Mouse (Mus musculus) CH12.LX (cell line): ENCODE measurements around the gene Exoc6. TPM values are rescaled to one million over a fixed set of nuclear protein-coding genes. Genes with fewer than 3 reads are reported as not detected.

Experiments
- DNase-seq: peaks from one replicate; pipeline ENCODE4 v3.0.0-alpha.2; 2013; ENCODE audit errors: extremely low read depth
- H3K27ac ChIP-seq: 2 replicates; pipeline ENCODE4 v1.5.1; 2012; ENCODE audit warnings: low read depth, mild to moderate bottlenecking, control low read depth, moderate library complexity; ENCODE audit not compliant: insufficient read depth
- H3K27me3 ChIP-seq: replicated peaks from 2 replicates; pipeline ENCODE3; 2012; ENCODE audit warnings: inconsistent platforms
- H3K36me3 ChIP-seq, 2 experiments: replicated peaks in 1 of 2; 2 replicates each; pipeline versions ENCODE3 to v1.6.1; 2012; ENCODE audit warnings: inconsistent platforms in 1 of 2, low read length in 1 of 2, mild to moderate bottlenecking in 1 of 2, mixed read lengths in 1 of 2, moderate library complexity in 1 of 2; ENCODE audit not compliant: control insufficient read depth in 1 of 2, insufficient read depth in 1 of 2
- H3K4me1 ChIP-seq, 2 experiments: 2 replicates each; pipeline ENCODE4 v1.6.1; 2012; ENCODE audit warnings: inconsistent platforms in 1 of 2, moderate library complexity in 1 of 2; ENCODE audit not compliant: insufficient read depth in 2 of 2, control insufficient read depth in 1 of 2
- H3K4me2 ChIP-seq: 2 replicates; pipeline ENCODE4 v1.6.1; 2012; ENCODE audit warnings: low read depth, mild to moderate bottlenecking, control low read depth; ENCODE audit not compliant: poor library complexity, insufficient read depth, severe bottlenecking
- H3K4me3 ChIP-seq, 3 experiments: fragments of 150-350 bp in 1 of 3; sonication (generic) in 1 of 3; replicated peaks in 1 of 3; 2 replicates each; pipeline versions ENCODE3 to v1.5.1; 2011 to 2012; ENCODE audit warnings: low read depth in 2 of 3, low read length in 2 of 3, mild to moderate bottlenecking in 2 of 3, moderate library complexity in 2 of 3, control low read depth in 1 of 3, improper control_type of control experiment in 1 of 3, inconsistent platforms in 1 of 3, mixed read lengths in 1 of 3; ENCODE audit not compliant: poor library complexity in 1 of 3
- H3K79me2 ChIP-seq: replicated peaks from 2 replicates; pipeline ENCODE4 v1.6.1; 2012; ENCODE audit warnings: mild to moderate bottlenecking, moderate library complexity; ENCODE audit not compliant: control insufficient read depth, poor library complexity, insufficient read depth, severe bottlenecking; ENCODE audit errors: extremely low read depth
- H3K9ac ChIP-seq: 2 replicates; pipeline ENCODE4 v1.6.1; 2012; ENCODE audit warnings: low read depth, mild to moderate bottlenecking, control low read depth, moderate library complexity; ENCODE audit not compliant: insufficient read depth
- H3K9me3 ChIP-seq: replicated peaks from 2 replicates; pipeline ENCODE3; 2012; ENCODE audit warnings: low read length, inconsistent platforms, mixed read lengths
- BHLHE40 ChIP-seq: IDR thresholded peaks from 2 replicates; pipeline ENCODE4 v1.6.1; 2011; ENCODE audit warnings: mild to moderate bottlenecking, low read depth, low read length, improper control_type of control experiment
- CHD1 ChIP-seq: IDR thresholded peaks from 2 replicates; pipeline ENCODE4 v1.6.1; 2012; ENCODE audit warnings: low read depth, low read length, improper control_type of control experiment, inconsistent platforms
- ETS1 ChIP-seq: conservative IDR thresholded peaks from 2 replicates; pipeline ENCODE4 v1.6.1; 2012; ENCODE audit warnings: low read depth, mild to moderate bottlenecking, inconsistent platforms, low read length, improper control_type of control experiment, moderate library complexity
- MEF2A ChIP-seq: IDR thresholded peaks from 2 replicates; pipeline ENCODE4 v1.6.1; 2014; ENCODE audit warnings: low read depth, mild to moderate bottlenecking, inconsistent platforms, low read length, improper control_type of control experiment, borderline replicate concordance
- MYC ChIP-seq: IDR thresholded peaks from 2 replicates; pipeline ENCODE4 v1.6.1; 2011; ENCODE audit warnings: low read depth, mild to moderate bottlenecking, improper control_type of control experiment, low read length
- RAD21 ChIP-seq: IDR thresholded peaks from 2 replicates; pipeline ENCODE4 v1.6.1; 2011; ENCODE audit warnings: low read depth, mild to moderate bottlenecking, low read length, improper control_type of control experiment, moderate library complexity
- RCOR1 ChIP-seq: conservative IDR thresholded peaks from 2 replicates; pipeline ENCODE4 v1.6.1; 2012; ENCODE audit warnings: low read depth, mild to moderate bottlenecking, inconsistent platforms, low read length, improper control_type of control experiment
- SMC3 ChIP-seq: IDR thresholded peaks from 2 replicates; pipeline ENCODE4 v1.6.1; 2011; ENCODE audit warnings: low read depth, low read length, improper control_type of control experiment
- TCF12 ChIP-seq: IDR thresholded peaks from 2 replicates; pipeline ENCODE4 v1.6.1; 2014; ENCODE audit warnings: low read depth, mild to moderate bottlenecking, inconsistent platforms, low read length, improper control_type of control experiment
- USF2 ChIP-seq: conservative IDR thresholded peaks from 2 replicates; pipeline ENCODE4 v1.6.1; 2011; ENCODE audit warnings: low read depth, low read length, improper control_type of control experiment
- ZKSCAN1 ChIP-seq: IDR thresholded peaks from 2 replicates; pipeline ENCODE4 v1.6.1; 2012; ENCODE audit warnings: low read depth, inconsistent platforms, low read length, improper control_type of control experiment, borderline replicate concordance
- ZNF384 ChIP-seq: IDR thresholded peaks from 2 replicates; pipeline ENCODE4 v1.6.1; 2012; ENCODE audit warnings: low read depth, low read length, improper control_type of control experiment, inconsistent platforms
- dilution Hi-C: fragments of 300-500 bp; cut with MboI; formaldehyde crosslinking; loops from 2 replicates; pipeline ENCODE4 v1.14.3; 2020; ENCODE audit warnings: low sequenced_read_pairs; ENCODE audit not compliant: extremely low pct_unique_long_range_greater_than_20kb, extremely low pct_ligation_motif_present
- in situ Hi-C: fragments of 300-500 bp; cut with MboI; formaldehyde crosslinking; loops from 3 replicates; pipeline ENCODE4 v1.14.3; 2019; ENCODE audit warnings: low sequenced_read_pairs, low pct_ligation_motif_present, low pct_unique_long_range_greater_than_20kb, mixed read lengths
- polyA plus RNA-seq: library from polyadenylated mRNA; unstranded; fragments of >175 nt; gene quantifications from 2 replicates; pipeline ENCODE4 v1.2.1, GENCODE M21; 2012; ENCODE audit warnings: low read depth; ENCODE audit not compliant: insufficient read length
- total RNA-seq, 2 experiments: library from RNA; depleted of rRNA; stranded (reverse); fragments of 300-350 nt in 1 of 2; fragments of >200 nt in 1 of 2; gene quantifications; 2 replicates each; pipeline ENCODE4 v1.2.3; 2012 to 2014

The Exoc6 gene
- total and polyA plus RNA-seq, 3 experiments = 8.0 to 18.5 (median 12.1) TPM

GRCm38 (mm10) chr19:37698273-37699160, 148.3 kb downstream of the Exoc6 start:
- H3K9ac ChIP-seq = no peak overlapping the region
- H3K9me3 ChIP-seq = peaks cover 18% of the 10 kb centered on the region
- dilution Hi-C loops = no loop called here
- H3K4me2 ChIP-seq = no peak overlapping the region
- no peaks in the 10 kb centered on the region for H3K27me3 ChIP-seq
- no peak for TF ChIP-seq RAD21
- no peak for TF ChIP-seq USF2
- no peak for TF ChIP-seq TCF12
- TF ChIP-seq ZNF384 = no peak
- TF ChIP-seq SMC3 = no peak
- no peak for TF ChIP-seq CHD1
- no peak for TF ChIP-seq BHLHE40
- TF ChIP-seq MEF2A = no peak
- TF ChIP-seq ETS1 = no peak
- no peak for TF ChIP-seq MYC
- no peak overlapping the region for H3K27ac ChIP-seq
- DNase-seq = no peak
- no peaks in the 10 kb centered on the region for H3K79me2 ChIP-seq
- no peak overlapping the region for H3K4me3 ChIP-seq
- H3K4me1 ChIP-seq = no peaks in the 10 kb centered on the region
- H3K36me3 ChIP-seq = peaks cover 0 to 2% of the 10 kb centered on the region in 2 experiments
- in situ Hi-C loops = no loop called here

DNA sequence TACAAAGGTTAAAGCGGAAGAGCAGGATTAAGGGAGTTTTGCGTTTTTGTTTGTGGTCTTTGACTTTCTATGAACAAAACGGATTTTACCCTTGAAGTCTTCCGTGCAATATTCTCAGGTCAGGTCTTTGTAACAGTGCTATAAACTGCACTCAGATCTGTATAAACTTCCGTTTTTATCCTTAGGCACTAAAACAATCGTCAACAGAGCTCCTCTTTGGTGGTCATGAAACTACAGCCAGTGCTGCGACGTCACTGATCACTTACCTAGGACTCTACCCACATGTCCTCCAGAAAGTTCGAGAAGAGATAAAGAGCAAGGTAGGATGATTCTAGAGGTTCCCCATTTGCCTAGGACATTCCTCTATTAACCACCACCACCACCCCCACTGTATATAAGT, 149.5 kb downstream of the Exoc6 start:
- in situ Hi-C loops = loop anchor here (25.0 kb wide), 1 partner anchor 138 kb away; no protein-coding TSS in a partner anchor
- no peak overlapping the region for H3K4me3 ChIP-seq
- H3K27ac ChIP-seq = no peak overlapping the region
- peaks cover 0 to 2% of the 10 kb centered on the region in 2 experiments for H3K36me3 ChIP-seq
- no peak overlapping the region for H3K9ac ChIP-seq
- no peak for TF ChIP-seq RAD21
- TF ChIP-seq RCOR1 = no peak
- no peak for TF ChIP-seq ZKSCAN1
- no peaks in the 10 kb centered on the region for H3K27me3 ChIP-seq
- no peaks in the 10 kb centered on the region for H3K79me2 ChIP-seq
- dilution Hi-C loops = no loop called here
- H3K9me3 ChIP-seq = peaks cover 18% of the 10 kb centered on the region
- DNase-seq = no peak
- H3K4me1 ChIP-seq = no peaks in the 10 kb centered on the region
- H3K4me2 ChIP-seq = no peak overlapping the region
